Mouse (Mus musculus) lung, adult 2 months (tissue): ENCODE measurements around the gene Eid3. TPM values are rescaled to one million over a fixed set of nuclear protein-coding genes. Genes with fewer than 3 reads are reported as not detected.

Experiments
- DNase-seq: peaks from one replicate; pipeline ENCODE4 v3.0.0; 2022
- H3K4me1 ChIP-seq: fragments of 200-500 bp; 2 replicates; pipeline ENCODE4 v1.6.1; 2011; ENCODE audit warnings: low read length; ENCODE audit not compliant: control insufficient read depth, insufficient read depth
- H3K4me3 ChIP-seq: fragments of 200-500 bp; replicated peaks from 2 replicates; pipeline ENCODE3; 2011; ENCODE audit warnings: low read depth, mild to moderate bottlenecking, control low read depth, low read length; ENCODE audit errors: extremely low read depth
- CTCF ChIP-seq: fragments of 200-500 bp; IDR thresholded peaks from 2 replicates; pipeline ENCODE4 v1.5.1; 2011; ENCODE audit warnings: mild to moderate bottlenecking, low read length, control low read depth; ENCODE audit not compliant: insufficient read depth
- POLR2A ChIP-seq: fragments of 200-500 bp; IDR thresholded peaks from 2 replicates; pipeline ENCODE4 v1.6.1; 2011; ENCODE audit warnings: low read depth, mild to moderate bottlenecking, control low read depth, low read length, borderline replicate concordance; ENCODE audit errors: extremely low read depth
- WGBS: fragments of 180-500 bp; shearing (Covaris S2); methylation state at CpG from one replicate; pipeline ENCODE4 v1.1.7; 2018; 5-methylcytosine and 5-hydroxymethylcytosine counted together
- polyA plus RNA-seq: library from polyadenylated mRNA; depleted of rRNA; stranded (reverse); fragments of >200 nt; gene quantifications from 2 replicates; pipeline ENCODE4 v1.2.3, GENCODE M21; 2012

Eid3 gene
- polyA plus RNA-seq, 1 experiment: 0.37 TPM

GRCm38 (mm10) chr10:82838390-82838789 lies 28.0 kb upstream of the Eid3 start:
- Histone ChIP-seq H3K4me1 (no peaks in the 10 kb centered on the region), H3K4me3 (no peak overlapping the region)
- WGBS: 78% methylated on average over 7 of the region's 7 CpGs
- no peak for DNase-seq
- TF ChIP-seq CTCF (no peak), POLR2A (no peak)

DNA sequence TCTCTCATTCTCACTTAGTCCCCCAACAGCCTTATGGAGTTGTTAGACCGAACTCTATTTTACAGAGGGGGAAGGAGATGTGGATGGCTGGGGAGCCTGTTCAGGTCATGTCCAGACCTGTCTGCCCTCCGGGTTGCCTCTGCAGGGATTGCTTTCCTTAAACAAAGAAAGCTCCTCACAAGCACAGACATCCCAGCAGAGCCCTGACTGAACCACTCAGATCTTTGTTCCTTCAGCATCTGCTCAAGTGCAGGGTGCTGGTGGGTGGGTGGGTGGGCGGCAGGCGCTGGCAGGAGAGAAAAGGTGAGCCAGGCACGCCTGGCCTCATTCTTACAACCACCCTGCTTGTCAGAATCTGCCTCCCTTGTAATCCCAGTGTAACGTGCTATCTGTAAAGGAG lies 22.3 kb upstream of the Eid3 start:
- 69% methylated on average over 6 of the region's 6 CpGs for WGBS
- no peak for DNase-seq
- no peaks in the 10 kb centered on the region for H3K4me1 ChIP-seq
- H3K4me3 ChIP-seq: no peak overlapping the region
- TF ChIP-seq POLR2A: no peak
- no peak for TF ChIP-seq CTCF

DNA sequence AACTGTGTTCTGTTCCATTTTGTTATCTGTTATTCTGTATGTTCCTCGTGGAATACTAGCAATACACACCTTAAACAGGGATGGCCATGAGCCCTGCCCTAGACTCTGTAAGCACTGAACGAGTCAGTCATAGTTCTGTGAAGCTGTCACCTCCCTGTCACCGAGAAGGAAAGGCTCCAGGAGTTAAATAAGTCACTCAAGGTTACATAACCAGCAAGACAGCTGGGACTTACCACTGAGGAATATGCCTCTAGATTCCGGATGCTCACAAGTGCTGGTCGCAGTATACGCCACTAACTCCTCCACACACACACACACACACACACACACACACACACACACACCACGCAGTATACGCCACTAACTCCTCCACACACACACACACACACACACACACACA lies 21.7 kb upstream of the Eid3 start:
- WGBS: 76% methylated on average over 8 of the region's 8 CpGs
- no peak for TF ChIP-seq POLR2A
- no peak for TF ChIP-seq CTCF
- Histone ChIP-seq H3K4me3 (no peak overlapping the region), H3K4me1 (no peaks in the 10 kb centered on the region)
- no peak for DNase-seq

DNA sequence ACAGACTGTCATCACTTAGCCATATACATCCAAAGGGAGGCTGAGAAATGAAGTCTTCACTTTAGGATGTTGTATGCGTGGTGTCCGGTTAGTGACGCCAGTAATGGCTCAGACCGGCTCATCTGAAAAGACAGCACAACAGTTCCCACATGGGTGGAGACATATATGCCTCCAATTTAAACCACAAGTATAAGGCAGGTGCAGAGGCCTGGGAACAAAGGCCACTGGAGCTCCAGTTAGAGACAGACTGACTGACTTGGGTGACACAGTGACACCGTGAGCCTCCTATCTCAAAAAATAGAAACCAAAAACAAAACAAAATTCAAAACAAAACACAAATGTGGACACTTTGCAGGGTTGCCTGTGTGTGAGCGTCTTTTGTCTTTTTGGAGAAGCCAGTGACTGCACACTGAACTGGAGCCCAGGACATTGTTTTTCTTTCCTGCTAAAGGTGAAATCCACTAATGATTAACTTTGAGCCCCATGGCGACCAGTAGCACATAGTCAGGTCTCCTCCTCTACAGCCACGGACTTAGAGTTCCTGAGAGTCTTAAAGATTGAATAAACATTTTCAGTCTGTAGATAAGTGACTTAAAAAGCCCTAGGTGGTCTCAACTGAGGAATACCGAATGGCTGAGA lies 18.5 kb upstream of the Eid3 start:
- TF ChIP-seq POLR2A (no peak), CTCF (no peak)
- DNase-seq: no peak
- 65% methylated on average over 9 of the region's 9 CpGs for WGBS

DNA sequence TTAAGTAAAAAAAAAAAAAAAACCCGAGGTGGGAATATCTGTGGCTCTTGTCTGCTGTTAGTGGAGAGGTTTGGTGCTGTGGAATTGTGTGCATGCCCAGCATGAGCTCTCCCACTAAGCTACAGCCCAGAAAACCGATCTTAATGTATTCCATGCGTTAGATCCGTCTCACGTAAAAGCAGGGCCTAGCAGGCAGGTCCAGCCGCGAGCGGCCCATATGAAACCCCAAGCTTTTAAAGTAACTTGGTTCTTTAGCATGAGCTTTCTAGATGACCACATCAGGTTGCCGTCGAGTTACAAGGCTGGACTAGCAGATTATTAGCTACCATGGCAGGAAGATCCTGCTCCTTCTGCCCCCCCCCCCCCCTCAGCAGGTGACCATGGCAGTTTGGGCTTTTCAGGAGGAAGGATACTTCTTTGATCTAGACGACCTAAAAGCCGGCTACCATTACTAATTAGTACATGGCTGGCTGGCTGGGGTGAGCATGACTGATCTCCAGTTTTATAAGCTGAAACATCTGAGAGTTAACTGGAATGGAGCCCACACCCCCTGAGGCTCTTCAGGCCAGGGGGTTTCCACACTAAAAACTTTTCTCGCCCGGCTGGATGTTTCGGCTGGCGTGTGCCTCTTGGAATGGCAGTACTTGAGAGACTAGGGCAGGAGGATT lies 16.6 kb upstream of the Eid3 start:
- Histone ChIP-seq H3K4me1 (peaks cover 2% of the 10 kb centered on the region; the same call in 1 of the 2 replicates), H3K4me3 (no peak overlapping the region)
- DNase-seq: no peak
- TF ChIP-seq CTCF: no peak
- no peak for TF ChIP-seq POLR2A
- 70% methylated on average over 16 of the region's 16 CpGs for WGBS

More for the DNA sequence above, 18.5 kb upstream of the Eid3 start:
- Histone ChIP-seq H3K4me3 (no peak overlapping the region), H3K4me1 (peaks cover 2% of the 10 kb centered on the region; the same call in 1 of the 2 replicates)

- peaks cover 2% of the 10 kb centered on the region; the same call in 1 of the 2 replicates for H3K4me1 ChIP-seq
- DNase-seq: no peak
- TF ChIP-seq CTCF (no peak), POLR2A (no peak)
- WGBS: 71% methylated on average over 5 of the region's 5 CpGs
- H3K4me3 ChIP-seq: no peak overlapping the region
Observed at GRCm38 (mm10) chr10:82850354-82850752, 16.1 kb upstream of the Eid3 start.

- DNase-seq: no peak
- H3K4me3 ChIP-seq: no peak overlapping the region
- H3K4me1 ChIP-seq: peaks cover 2% of the 10 kb centered on the region; the same call in 1 of the 2 replicates
- WGBS: 89% methylated on average over 6 of the region's 6 CpGs
- TF ChIP-seq CTCF (no peak), POLR2A (no peak)
Observed at GRCm38 (mm10) chr10:82851751-82852150, 14.7 kb upstream of the Eid3 start.

DNA sequence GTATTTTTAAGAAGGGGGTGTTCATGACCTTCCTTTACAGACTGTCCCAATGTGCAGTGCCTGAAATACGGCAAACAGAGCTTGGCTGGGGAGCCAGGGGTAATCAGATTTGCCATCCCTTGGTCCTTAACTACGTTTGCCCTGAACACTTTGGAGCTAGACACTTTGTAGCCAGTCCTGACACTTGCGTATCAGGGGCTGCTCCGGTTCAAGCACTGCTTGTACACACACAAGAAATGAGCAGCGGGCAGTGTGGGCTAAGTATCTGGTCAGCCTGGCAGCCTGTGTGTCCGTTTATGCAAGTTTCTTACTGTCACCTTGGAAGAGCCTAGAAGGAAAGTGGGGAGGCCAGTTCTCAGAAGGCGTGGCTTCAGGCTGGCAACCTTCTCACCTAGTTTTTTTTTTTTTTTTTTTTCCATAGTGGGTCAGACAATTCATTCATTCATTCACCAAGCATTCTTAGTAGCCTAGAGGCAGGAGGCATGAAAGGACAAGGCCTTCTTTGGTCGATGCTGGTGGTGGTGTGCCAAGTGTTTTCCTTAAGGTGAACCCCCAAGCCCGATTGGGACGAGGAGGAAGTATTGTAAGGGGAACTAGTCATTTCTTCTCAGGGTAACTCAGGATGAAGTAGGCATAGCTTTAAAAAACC lies 8.3 kb upstream of the Eid3 start:
- WGBS: 54% methylated on average over 10 of the region's 10 CpGs
- peak overlapping the region; percentile 65 for H3K4me3 ChIP-seq
- TF ChIP-seq CTCF (no peak), POLR2A (no peak)
- DNase-seq: peak; percentile 25
- peaks cover 5% of the 10 kb centered on the region; the same call in 1 of the 2 replicates for H3K4me1 ChIP-seq

DNA sequence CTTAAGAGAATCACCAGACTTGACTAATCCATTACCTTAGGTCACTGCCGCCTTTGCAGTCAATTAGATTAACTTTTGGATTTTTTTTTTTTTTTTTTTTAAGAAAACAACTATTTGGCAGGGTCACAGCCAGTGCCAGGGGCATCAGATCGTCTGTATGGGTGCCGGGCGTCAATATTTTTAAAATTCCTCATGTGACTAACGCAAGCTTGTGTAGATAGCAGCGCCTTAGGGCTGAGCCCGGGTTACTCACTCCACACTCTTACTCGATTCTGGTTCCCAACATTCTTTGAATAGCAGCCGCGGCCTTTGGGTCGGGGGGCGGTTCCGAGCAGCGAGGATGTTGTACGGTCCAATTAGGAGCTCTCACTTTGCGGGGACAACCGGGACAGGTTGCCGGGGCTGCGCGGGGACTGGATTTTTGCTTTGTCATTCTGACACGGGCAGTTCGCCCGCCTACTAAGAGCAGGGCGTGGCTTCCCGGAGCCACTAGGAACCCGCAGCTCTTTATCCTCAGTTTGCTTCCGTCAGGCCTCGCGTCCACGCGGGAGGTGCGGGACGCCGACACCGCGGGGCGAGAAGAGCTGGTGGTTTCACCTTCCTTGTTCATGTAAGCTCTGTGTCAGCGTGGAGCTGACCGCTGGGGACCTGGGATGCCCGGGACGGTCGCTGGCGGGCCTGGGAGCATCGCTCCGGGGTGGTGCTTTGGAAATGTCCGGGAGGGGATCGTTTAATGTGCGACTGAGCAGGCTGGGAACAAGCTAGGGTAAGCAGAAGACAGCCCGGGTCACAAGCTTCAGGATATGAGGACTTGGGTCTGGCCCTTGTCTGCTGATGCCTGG lies 7.5 kb upstream of the Eid3 start:
- WGBS: 1% methylated on average over 49 of the region's 49 CpGs
- DNase-seq: peak; percentile 92

More for the DNA sequence above, 7.5 kb upstream of the Eid3 start:
- TF ChIP-seq CTCF (no peak), POLR2A (peak; percentile 94; the same call in 1 of the 2 replicates)
- peaks cover 5% of the 10 kb centered on the region; the same call in 1 of the 2 replicates for H3K4me1 ChIP-seq
- H3K4me3 ChIP-seq: peak overlapping the region; percentile 65
